Mouse (Mus musculus): ENCODE measurements around the gene Kpnb1.

Kpnb1 gene

DNA sequence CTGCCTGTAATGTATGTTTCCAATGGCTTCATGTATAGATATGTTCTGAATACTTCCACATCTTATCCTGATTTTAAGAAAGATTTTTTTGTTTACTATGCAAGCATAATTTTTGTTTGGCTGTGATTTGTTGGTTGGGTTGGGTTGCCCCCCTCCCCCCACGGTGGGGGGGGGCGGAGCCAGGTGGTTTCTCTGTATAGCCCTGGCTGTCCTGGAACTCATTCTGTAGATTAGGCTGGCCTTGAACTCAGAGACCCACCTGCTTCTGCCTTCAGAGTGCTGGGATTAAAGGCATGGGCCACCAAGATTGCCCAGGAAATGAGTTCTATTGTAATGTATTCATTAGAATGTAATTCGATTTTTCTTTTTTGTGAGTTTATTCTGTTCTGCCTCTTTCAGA, 1.6 kb upstream of the Kpnb1 start:
- in situ Hi-C loops (cut with MboI; ENCODE audit: low pct_unique_long_range_greater_than_20kb in 1 of 2, low sequenced_read_pairs in 2 of 2, unreplicated experiment in 1 of 2) = no loop called here

- in situ Hi-C loops (cut with MboI; ENCODE audit: low pct_unique_long_range_greater_than_20kb in 1 of 2, low sequenced_read_pairs in 2 of 2, unreplicated experiment in 1 of 2) = no loop called here
Measured at GRCm38 (mm10) chr11:97188643-97188955, 918 bp upstream of the Kpnb1 start.

DNA sequence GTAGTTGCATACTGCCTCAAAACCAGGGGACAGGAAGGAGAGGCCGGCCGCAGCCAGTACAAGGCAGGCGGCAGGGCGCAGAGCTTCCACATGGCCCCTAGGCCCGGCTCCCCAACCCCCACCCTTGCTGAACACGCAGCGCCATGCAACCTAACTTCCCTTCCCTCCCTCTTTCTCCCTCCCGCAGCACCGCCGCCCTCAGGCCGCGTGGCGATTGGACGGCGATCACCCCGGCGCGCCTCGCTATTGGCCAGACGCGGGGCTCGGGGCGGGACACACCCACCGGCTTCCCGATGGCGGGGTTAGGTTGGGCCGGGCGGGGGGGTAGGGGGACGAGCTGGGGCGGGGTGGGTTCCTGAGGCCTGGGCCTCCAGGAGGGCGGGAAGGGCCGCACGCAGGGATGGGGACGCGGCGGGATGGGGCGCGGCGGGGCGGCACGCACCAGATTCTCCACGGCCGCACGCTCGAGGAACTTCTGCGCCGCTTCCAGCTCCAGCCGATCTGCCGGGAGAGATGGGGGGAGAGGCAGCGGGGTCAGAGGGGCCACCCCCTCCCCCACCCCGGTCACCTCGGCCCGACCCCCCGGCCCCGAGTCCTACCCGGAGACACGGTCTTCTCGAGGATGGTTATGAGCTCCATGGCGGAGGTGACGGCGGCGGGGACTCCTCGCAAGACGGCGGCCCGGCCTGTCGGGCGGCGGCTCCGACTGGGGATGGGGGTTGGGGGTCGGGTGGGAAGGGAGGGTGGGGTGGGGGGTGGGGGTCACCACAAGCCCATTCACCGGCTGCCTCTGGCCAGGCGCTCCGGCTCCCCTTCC, 526 bp downstream of the Kpnb1 start:
- in situ Hi-C loops (cut with MboI; ENCODE audit: low pct_unique_long_range_greater_than_20kb in 1 of 2, low sequenced_read_pairs in 2 of 2, unreplicated experiment in 1 of 2) = no loop called here

GRCm38 (mm10) chr11:97185704-97186614, 1.7 kb downstream of the Kpnb1 start:
- in situ Hi-C loops (cut with MboI; ENCODE audit: low pct_unique_long_range_greater_than_20kb in 1 of 2, low sequenced_read_pairs in 2 of 2, unreplicated experiment in 1 of 2) = no loop called here

DNA sequence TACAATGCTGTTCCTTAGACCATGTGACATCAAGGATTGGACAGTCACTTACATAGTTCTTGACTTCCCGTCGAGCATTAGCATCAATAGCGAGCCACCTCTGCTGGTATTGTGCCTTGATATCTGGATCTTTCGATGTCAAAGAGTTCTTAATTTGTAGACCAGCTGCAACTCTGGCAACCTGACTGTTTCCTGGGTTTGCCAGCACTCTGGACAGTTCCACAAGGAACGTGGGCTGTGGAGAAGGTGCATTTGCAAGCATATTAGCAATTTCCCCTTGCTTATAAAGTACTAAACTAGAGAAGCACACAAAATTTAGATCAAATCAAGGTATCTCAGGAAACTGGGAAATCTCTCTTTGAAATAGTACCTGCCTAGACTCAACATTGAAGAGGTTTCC, 2.8 kb downstream of the Kpnb1 start:
- in situ Hi-C loops (cut with MboI; ENCODE audit: low pct_unique_long_range_greater_than_20kb in 1 of 2, low sequenced_read_pairs in 2 of 2, unreplicated experiment in 1 of 2) = no loop called here

GRCm38 (mm10) chr11:97182446-97182845, 5.2 kb downstream of the Kpnb1 start:
- in situ Hi-C loops (cut with MboI; ENCODE audit: low pct_unique_long_range_greater_than_20kb in 1 of 2, low sequenced_read_pairs in 2 of 2, unreplicated experiment in 1 of 2) = no loop called here

DNA sequence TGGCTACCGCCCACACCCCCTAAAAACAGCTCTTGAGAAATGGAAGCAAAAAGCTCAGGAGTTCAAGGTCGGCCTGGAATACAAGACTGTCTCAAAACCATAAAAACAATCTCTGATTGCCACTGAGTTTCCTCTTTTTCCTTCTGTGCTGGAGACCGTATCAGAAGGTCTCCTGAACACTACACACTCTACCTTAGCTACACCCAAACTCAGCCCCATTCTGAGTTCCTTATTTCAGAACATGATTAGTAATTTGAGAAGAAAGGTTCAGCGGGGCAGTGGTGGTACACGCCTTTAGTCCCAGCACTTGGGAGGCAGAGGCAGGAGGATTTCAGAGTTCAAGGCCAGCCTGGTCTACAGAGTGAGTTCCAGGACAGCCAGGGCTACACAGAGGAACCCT, 6.6 kb downstream of the Kpnb1 start:
- in situ Hi-C loops (cut with MboI; ENCODE audit: low pct_unique_long_range_greater_than_20kb in 1 of 2, low sequenced_read_pairs in 2 of 2, unreplicated experiment in 1 of 2) = no loop called here

DNA sequence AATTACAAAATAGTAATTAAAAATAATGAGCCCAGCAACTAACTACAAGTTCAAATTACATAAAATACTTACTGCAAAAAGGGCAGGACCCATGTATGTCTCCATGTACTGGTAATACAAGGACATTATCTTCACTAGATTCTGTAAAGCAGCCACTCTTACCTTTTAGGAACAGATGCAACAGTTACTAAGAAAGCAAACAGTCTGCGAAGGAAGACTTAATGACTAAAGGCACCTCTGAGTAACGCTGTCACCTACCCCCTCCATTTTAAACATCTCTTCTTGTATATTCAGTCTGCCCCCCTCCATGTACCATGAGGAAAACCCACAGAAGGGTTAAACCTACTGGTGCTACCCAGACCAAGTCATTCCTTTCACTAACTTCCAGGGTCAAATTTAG, 9.5 kb downstream of the Kpnb1 start:
- in situ Hi-C loops (cut with MboI; ENCODE audit: low pct_unique_long_range_greater_than_20kb in 1 of 2, low sequenced_read_pairs in 2 of 2, unreplicated experiment in 1 of 2) = no loop called here

- in situ Hi-C loops (cut with MboI; ENCODE audit: low pct_unique_long_range_greater_than_20kb in 1 of 2, low sequenced_read_pairs in 2 of 2, unreplicated experiment in 1 of 2) = no loop called here
Measured at GRCm38 (mm10) chr11:97176851-97177250, 10.8 kb downstream of the Kpnb1 start.

DNA sequence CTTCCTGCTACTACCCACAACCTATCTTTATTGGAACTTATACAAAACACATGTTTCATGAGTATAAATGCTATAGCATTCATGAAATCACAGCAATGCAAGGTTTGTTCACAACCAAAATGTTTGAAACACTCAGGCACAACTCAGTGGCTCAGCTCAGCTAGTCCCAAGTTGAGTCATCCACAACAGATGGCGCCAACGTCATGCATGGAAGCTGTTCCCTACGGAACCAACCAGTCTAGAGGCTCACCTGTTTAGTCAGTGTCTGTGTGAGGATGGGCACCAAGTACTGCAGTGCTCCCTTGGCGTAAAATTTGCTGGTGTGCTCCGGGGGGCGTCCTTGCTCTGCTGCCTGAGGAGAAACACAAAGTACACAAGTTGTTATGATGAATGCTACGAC, 12.2 kb downstream of the Kpnb1 start:
- in situ Hi-C loops (cut with MboI; ENCODE audit: low pct_unique_long_range_greater_than_20kb in 1 of 2, low sequenced_read_pairs in 2 of 2, unreplicated experiment in 1 of 2) = no loop called here

DNA sequence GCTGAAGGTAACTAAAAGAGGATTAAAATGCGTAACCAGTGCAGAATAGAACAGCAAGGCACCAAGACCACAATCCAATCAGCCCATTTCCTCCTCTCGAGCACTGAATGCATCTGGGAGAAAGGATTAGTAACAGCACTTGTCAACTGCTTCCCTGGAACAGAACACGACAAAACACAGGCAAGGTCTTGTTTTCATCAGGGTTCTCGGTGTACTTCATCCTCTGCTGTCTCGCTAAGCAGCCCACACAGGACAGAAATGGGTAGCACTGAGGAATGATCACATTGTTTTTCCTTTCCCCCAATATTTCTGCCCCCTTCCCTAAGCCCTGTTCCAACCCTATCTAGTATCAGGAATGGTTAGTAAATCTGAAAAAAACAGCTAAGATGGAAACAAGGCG, 27.3 kb downstream of the Kpnb1 start:
- in situ Hi-C loops (cut with MboI; ENCODE audit: low pct_unique_long_range_greater_than_20kb in 1 of 2, low sequenced_read_pairs in 2 of 2, unreplicated experiment in 1 of 2) = loop anchor here (5.0 to 25.0 kb wide), 3 partner anchors 72 to 1852 kb away; partner anchors contain the start of genes Cdk12 (in 1 of the 2) and Top2a (in 1 of the 2)

DNA sequence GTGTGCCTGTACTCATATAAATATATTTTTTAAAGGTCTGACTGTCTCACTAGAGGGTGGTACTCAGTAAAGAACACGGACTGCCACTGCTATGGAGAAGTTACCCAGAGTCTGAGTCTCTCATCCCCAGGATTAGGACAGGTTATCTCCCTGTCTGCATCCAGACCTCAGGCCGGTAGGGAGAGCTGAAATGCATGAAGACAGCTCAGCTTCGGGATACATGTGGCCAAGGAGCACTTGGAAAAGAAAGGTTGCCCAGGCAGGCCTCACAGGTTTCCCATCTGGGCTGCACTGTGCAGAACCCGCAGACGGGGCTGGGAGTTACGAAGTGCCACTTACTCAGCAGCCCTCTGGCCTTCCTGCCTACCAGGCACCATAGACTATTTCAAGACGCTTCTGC, 30.7 kb downstream of the Kpnb1 start:
- in situ Hi-C loops (cut with MboI; ENCODE audit: low pct_unique_long_range_greater_than_20kb in 1 of 2, low sequenced_read_pairs in 2 of 2, unreplicated experiment in 1 of 2) = loop anchor here in 1 of 2 experiments (25.0 kb wide), 2 partner anchors 1055 to 1855 kb away; partner anchors contain the start of genes Cdk12 and Top2a

DNA sequence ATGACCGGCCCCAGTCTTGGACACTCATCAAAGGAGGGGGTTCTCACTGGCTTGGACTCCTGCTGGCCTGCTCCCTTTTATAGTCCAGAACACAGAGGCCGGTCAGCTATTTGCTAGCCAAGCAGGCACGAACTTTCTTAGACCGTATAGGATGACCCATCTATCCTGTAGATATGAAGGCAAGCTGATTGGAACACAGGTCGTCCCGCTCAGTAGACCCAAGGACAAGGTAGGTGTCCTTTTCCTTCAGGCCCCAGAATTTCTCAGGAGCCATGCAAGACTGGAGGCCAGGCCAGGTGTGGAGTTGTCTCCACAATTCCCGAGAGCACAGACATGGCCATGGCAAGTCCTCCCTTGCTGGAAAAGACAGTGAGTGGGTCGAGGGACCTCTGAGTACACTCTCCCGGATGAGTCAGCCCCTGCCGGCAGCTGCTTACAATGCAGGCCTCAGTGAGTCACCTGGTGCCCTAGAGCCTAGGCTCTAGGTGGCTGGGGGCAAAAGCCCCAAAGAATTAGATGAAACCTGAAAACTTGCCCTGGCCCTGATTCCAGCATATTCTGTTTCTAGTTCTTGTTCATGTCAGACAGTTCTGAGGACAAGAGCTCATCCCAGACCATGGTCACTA, 34.9 kb downstream of the Kpnb1 start:
- in situ Hi-C loops (cut with MboI; ENCODE audit: low pct_unique_long_range_greater_than_20kb in 1 of 2, low sequenced_read_pairs in 2 of 2, unreplicated experiment in 1 of 2) = loop anchor here in 1 of 2 experiments (25.0 kb wide), 2 partner anchors 1060 to 1860 kb away; partner anchors contain the start of genes Cdk12 and Top2a

DNA sequence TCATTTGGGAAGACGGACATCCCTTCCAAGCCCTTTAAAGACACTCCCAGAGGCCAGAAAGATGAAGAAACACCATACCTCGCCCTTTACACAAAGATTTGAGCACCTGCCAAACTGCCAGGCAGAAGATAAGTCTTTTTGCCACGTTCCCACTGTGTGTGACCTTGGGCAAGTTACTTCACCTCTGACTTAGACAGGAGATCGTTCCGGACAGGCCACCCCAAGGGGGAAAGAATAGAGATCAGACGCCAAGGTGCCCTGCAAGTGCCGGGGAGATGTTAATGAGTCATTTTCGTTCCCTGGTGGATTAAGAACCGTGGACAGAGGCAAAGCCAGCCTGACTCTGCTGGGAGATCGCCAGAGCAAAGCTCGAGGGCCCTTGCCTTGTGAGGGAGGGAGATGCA, 35.7 kb downstream of the Kpnb1 start:
- in situ Hi-C loops (cut with MboI; ENCODE audit: low pct_unique_long_range_greater_than_20kb in 1 of 2, low sequenced_read_pairs in 2 of 2, unreplicated experiment in 1 of 2) = loop anchor here in 1 of 2 experiments (25.0 kb wide), 2 partner anchors 1060 to 1860 kb away; partner anchors contain the start of genes Cdk12 and Top2a

DNA sequence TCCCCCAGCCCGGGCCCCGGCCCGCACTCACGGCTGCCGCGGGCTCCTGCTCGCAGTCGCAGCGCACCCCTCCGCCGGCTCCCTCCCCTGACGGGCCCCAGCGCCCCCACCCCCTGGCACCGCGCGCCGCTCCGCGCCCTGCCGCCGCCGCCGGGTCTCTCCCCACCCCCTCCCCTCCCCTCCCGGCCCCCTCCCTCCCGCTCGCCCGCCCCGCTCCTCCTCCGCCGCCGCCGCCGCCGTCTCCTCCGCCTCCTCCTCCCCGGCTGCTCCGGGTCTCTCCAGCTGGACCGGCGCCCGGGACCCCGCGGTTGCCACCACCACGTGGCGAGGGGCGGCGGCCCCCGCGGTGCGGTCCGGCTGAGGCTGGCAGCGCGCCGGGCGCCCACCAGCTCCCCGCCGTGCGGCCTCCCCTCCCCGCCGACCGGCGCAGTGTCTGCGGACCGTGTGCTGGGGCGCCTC, 36.3 kb downstream of the Kpnb1 start, which contains the start of gene Tbkbp1:
Tbkbp1 (minus strand) TSS at position 153 of the 459 bp plus-strand sequence.
- in situ Hi-C loops (cut with MboI; ENCODE audit: low pct_unique_long_range_greater_than_20kb in 1 of 2, low sequenced_read_pairs in 2 of 2, unreplicated experiment in 1 of 2) = loop anchor here in 1 of 2 experiments (25.0 kb wide), 2 partner anchors 1061 to 1861 kb away; partner anchors contain the start of genes Cdk12 and Top2a

- in situ Hi-C loops (cut with MboI; ENCODE audit: low pct_unique_long_range_greater_than_20kb in 1 of 2, low sequenced_read_pairs in 2 of 2, unreplicated experiment in 1 of 2) = loop anchor here in 1 of 2 experiments (25.0 kb wide), 2 partner anchors 1062 to 1862 kb away; partner anchors contain the start of genes Cdk12 and Top2a
Measured at GRCm38 (mm10) chr11:97150411-97151330, 37.0 kb downstream of the Kpnb1 start.

DNA sequence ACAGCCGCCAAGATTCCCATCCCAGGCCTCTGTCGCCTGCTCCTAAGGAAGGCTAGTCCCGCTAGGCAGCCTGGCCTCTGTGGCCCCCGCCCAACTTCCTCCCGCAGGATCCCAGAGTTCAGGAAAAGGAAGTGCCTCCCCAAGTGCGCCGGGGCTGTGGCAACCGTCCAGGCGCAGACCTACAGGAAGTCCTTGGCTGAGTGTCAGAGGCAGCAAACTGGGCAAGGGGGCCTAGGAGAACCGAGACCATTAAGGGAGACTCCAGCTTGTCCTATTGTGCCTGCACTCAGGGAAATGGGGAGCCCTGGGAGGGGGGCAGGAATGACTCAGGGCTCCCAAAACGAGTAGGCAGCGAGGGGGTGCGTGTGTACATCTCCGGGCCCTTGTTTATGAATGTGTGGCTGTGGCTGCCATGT, 37.7 kb downstream of the Kpnb1 start:
- in situ Hi-C loops (cut with MboI; ENCODE audit: low pct_unique_long_range_greater_than_20kb in 1 of 2, low sequenced_read_pairs in 2 of 2, unreplicated experiment in 1 of 2) = loop anchor here in 1 of 2 experiments (25.0 kb wide), 2 partner anchors 1062 to 1862 kb away; partner anchors contain the start of genes Cdk12 and Top2a

Measured in mouse embryonic stem cell (cell line).